Mouse (Mus musculus) ES-E14 (cell line): ENCODE measurements around the gene Naaa. TPM values are rescaled to one million over a fixed set of nuclear protein-coding genes. Genes with fewer than 3 reads are reported as not detected.

ENCODE experiments used
- DNase-seq: peaks from one replicate; pipeline ENCODE4 v3.0.0-alpha.2; 2013; ENCODE audit warnings: low read depth, low spot score
- H3K27ac ChIP-seq: 2 replicates; pipeline ENCODE4 v1.5.1; 2012; ENCODE audit warnings: low read depth, mild to moderate bottlenecking, low read length, moderate library complexity, mixed read lengths; ENCODE audit not compliant: poor library complexity, insufficient read depth, severe bottlenecking
- H3K36me3 ChIP-seq: 2 replicates; pipeline ENCODE4 v1.6.1; 2012; ENCODE audit warnings: mild to moderate bottlenecking, low read length, moderate library complexity, mixed read lengths; ENCODE audit not compliant: control insufficient read depth, poor library complexity, insufficient read depth, severe bottlenecking
- H3K4me1 ChIP-seq, 2 experiments: fragments of 150-350 bp in 1 of 2; sonication (generic) in 1 of 2; 2 replicates each; pipeline ENCODE4 v1.6.1; 2012; ENCODE audit warnings: low read length in 2 of 2, mild to moderate bottlenecking in 1 of 2, mixed read lengths in 1 of 2; ENCODE audit not compliant: control insufficient read depth in 2 of 2, insufficient read depth in 2 of 2, poor library complexity in 1 of 2
- H3K4me3 ChIP-seq, 2 experiments: fragments of 150-350 bp in 1 of 2; sonication (generic) in 1 of 2; 2 replicates each; pipeline ENCODE4 v1.5.1; 2012; ENCODE audit warnings: low read length in 2 of 2, low read depth in 1 of 2, mild to moderate bottlenecking in 1 of 2, mixed read lengths in 1 of 2; ENCODE audit not compliant: insufficient read depth in 1 of 2, poor library complexity in 1 of 2, severe bottlenecking in 1 of 2
- H3K9ac ChIP-seq: 2 replicates; pipeline ENCODE4 v1.6.1; 2012; ENCODE audit warnings: low read depth, mild to moderate bottlenecking, low read length, mixed read lengths; ENCODE audit not compliant: poor library complexity, insufficient read depth, severe bottlenecking
- H3K9me3 ChIP-seq: fragments of 150-350 bp; sonication (generic); 2 replicates; pipeline ENCODE4 v1.6.1; 2012; ENCODE audit warnings: low read depth, mild to moderate bottlenecking, low read length; ENCODE audit not compliant: control insufficient read depth, insufficient read depth
- CHD2 ChIP-seq: IDR thresholded peaks from 2 replicates; pipeline ENCODE4 v1.6.1; 2014; ENCODE audit warnings: mild to moderate bottlenecking, low read depth, low read length, inconsistent platforms
- HCFC1 ChIP-seq: IDR thresholded peaks from 2 replicates; pipeline ENCODE4 v1.6.1; 2012; ENCODE audit warnings: low read length, inconsistent platforms, borderline replicate concordance; ENCODE audit not compliant: insufficient read depth
- MAFK ChIP-seq: IDR thresholded peaks from 2 replicates; pipeline ENCODE4 v1.6.1; 2014; ENCODE audit warnings: mild to moderate bottlenecking, low read depth, low read length, inconsistent platforms; ENCODE audit not compliant: insufficient read depth
- ZC3H11A ChIP-seq: IDR thresholded peaks from 2 replicates; pipeline ENCODE4 v1.6.1; 2012; ENCODE audit warnings: low read depth, mild to moderate bottlenecking, inconsistent platforms, low read length, borderline replicate concordance
- ZNF384 ChIP-seq: IDR thresholded peaks from 2 replicates; pipeline ENCODE4 v1.6.1; 2012; ENCODE audit warnings: low read depth, low read length, inconsistent platforms
- in situ Hi-C, 2 experiments: fragments of 600-800 bp; cut with MboI; formaldehyde crosslinking; loops; one replicate each; pipeline ENCODE4 v1.15.1; 2025; ENCODE audit warnings: low sequenced_read_pairs in 2 of 2, inconsistent platforms in 1 of 2; ENCODE audit not compliant: unreplicated experiment in 2 of 2
- total RNA-seq: library from RNA; depleted of rRNA; stranded (reverse); fragments of 300-350 nt; gene quantifications from 2 replicates; pipeline ENCODE4 v1.2.3, GENCODE M21; 2012

Naaa gene
- total RNA-seq, 1 experiment, result 9.8 TPM

DNA sequence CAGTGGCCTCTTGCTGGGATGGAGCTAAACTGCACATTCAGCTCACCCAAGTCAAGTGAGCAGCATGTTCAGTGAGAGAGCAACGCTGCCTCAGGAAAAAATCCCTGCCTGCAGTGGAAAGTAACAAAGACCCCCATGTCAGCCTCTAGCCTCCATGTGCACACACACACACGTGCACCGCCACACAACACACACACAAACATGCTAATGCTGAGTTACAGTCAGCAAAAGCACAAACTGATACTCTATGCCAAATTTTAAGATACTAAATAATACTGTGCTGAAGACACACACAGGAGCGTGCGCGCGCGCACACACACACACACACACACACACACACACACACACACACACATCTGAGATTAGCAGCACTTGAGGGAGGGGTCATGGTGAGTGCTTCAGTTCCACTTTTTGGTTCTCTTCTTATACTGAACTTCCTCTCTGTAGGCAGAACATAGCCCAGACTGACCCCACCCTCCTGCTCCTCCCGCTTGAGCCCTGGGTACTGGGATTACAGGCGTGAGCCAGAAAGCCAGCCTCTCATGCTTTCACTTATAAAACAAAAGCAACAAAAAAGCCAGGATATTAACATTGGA, 1.1 kb upstream of the Naaa start:
- in situ Hi-C loops, result no loop called here
- no peaks in the 10 kb centered on the region for H3K9me3 ChIP-seq
- H3K27ac ChIP-seq, result no peak overlapping the region
- H3K4me1 ChIP-seq, result peaks cover 0 to 6% of the 10 kb centered on the region in 2 experiments; a peak in 2 of 4 replicates
- no peak for TF ChIP-seq MAFK
- TF ChIP-seq ZNF384, result no peak
- TF ChIP-seq HCFC1, result no peak
- no peak for TF ChIP-seq CHD2
- TF ChIP-seq ZC3H11A, result no peak
- DNase-seq, result no peak
- H3K36me3 ChIP-seq, result peaks cover 3% of the 10 kb centered on the region; the same call in 1 of the 2 replicates
- no peak overlapping the region for H3K4me3 ChIP-seq
- H3K9ac ChIP-seq, result no peak overlapping the region

DNA sequence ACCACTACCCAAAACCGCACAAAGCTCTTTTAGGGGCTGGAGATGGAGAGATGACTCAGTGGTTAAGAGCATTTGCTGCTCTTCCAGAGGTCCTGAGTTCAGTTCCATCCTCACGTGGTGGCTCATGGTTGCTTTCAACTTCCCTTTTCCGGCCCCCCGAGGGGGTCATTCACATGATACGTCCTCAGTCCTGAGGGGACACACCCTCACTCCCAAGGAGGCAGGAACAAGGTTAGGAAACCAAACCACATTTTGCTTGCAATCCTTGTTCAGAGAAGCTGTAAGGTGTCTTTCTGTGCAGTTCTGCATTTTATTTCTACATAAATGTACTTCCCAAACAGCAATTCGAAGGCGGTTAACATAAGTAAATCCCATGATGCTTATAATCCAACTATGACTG, 7.5 kb downstream of the Naaa start:
- Histone ChIP-seq H3K4me3 (no peak overlapping the region), H3K4me1 (peaks cover 0 to 7% of the 10 kb centered on the region in 2 experiments; a peak in 1 of 4 replicates), H3K9me3 (no peaks in the 10 kb centered on the region), H3K9ac (no peak overlapping the region), H3K36me3 (no peaks in the 10 kb centered on the region; the same call in 1 of the 2 replicates), H3K27ac (no peak overlapping the region)
- no peak for DNase-seq
- TF ChIP-seq CHD2, result no peak
- no peak for TF ChIP-seq HCFC1
- no peak for TF ChIP-seq ZNF384
- TF ChIP-seq ZC3H11A, result no peak
- no peak for TF ChIP-seq MAFK
- in situ Hi-C loops, result no loop called here

DNA sequence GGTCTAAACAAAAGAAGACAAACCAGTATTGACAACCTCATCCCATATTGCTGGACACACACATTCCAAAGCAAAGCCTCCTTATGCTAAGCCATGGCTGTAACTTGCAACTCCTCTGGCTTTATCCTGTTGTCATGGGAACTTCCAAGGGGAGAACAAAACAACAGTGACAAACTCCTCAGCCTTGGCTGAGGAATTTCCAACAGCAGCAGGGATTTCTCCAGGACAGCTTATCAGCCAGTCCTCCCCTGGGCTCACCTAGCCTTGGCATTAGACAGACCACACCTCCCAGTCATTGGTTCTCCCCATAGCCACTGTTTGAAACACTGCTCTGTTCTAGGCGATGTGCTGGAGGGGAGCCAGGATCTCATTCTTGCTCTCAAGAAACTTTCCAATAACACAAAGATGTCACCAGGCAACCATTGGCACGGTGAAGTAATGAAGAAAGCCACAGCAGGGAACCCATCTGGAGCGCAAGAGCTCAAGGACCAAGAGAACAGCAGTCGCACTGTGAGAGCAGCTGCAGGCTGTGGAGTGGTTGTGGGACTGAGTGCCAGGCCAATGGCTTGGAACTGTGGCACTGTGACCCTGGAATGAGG, 14.1 kb downstream of the Naaa start:
- Histone ChIP-seq H3K4me3 (no peak overlapping the region), H3K36me3 (peaks cover 1% of the 10 kb centered on the region; the same call in 1 of the 2 replicates), H3K27ac (no peak overlapping the region), H3K9me3 (no peaks in the 10 kb centered on the region), H3K9ac (no peak overlapping the region), H3K4me1 (no peaks in the 10 kb centered on the region)
- no peak for DNase-seq
- in situ Hi-C loops, result no loop called here
- TF ChIP-seq ZNF384 (no peak), CHD2 (no peak), HCFC1 (no peak), ZC3H11A (no peak), MAFK (no peak)

- Histone ChIP-seq H3K4me3 (no peak overlapping the region), H3K4me1 (no peaks in the 10 kb centered on the region), H3K9me3 (no peaks in the 10 kb centered on the region), H3K27ac (no peak overlapping the region), H3K9ac (no peak overlapping the region), H3K36me3 (peaks cover 1% of the 10 kb centered on the region; the same call in 1 of the 2 replicates)
- DNase-seq, result no peak
- TF ChIP-seq CHD2, result no peak
- TF ChIP-seq ZC3H11A, result no peak
- no peak for TF ChIP-seq HCFC1
- TF ChIP-seq ZNF384, result no peak
- TF ChIP-seq MAFK, result no peak
- in situ Hi-C loops, result no loop called here
Observed at GRCm38 (mm10) chr5:92262646-92263045, 15.3 kb downstream of the Naaa start.
